Mouse (Mus musculus) neural tube, embryonic 15.5 days (tissue): Measurements from ENCODE around the gene Scd1. TPM values are rescaled to one million over a fixed set of nuclear protein-coding genes. Genes with fewer than 3 reads are reported as not detected.

Experiments
- ATAC-seq: fragments of 200-750 bp; cut with Nextera tagmentation; 2 replicates; pipeline ENCODE4 v1.8.0; 2017; ENCODE audit warnings: mild to moderate bottlenecking, moderate TSS enrichment, moderate library complexity; ENCODE audit not compliant: low FRiP score
- H3K27ac ChIP-seq: fragments of 300-500 bp; sonication (generic); replicated peaks from 2 replicates; pipeline ENCODE4 v1.5.1; 2015; ENCODE audit warnings: mild to moderate bottlenecking, inconsistent platforms
- H3K27me3 ChIP-seq: fragments of 300-500 bp; sonication (generic); replicated peaks from 2 replicates; pipeline ENCODE4 v1.6.1; 2015; ENCODE audit warnings: inconsistent platforms
- H3K36me3 ChIP-seq: fragments of 300-500 bp; sonication (generic); 2 replicates; pipeline ENCODE4 v1.6.1; 2015; ENCODE audit warnings: inconsistent platforms
- H3K4me1 ChIP-seq: fragments of 300-500 bp; sonication (generic); 2 replicates; pipeline ENCODE4 v1.6.1; 2015; ENCODE audit warnings: inconsistent platforms
- H3K4me2 ChIP-seq: fragments of 300-500 bp; sonication (generic); 2 replicates; pipeline ENCODE4 v1.6.1; 2015; ENCODE audit warnings: inconsistent platforms, mild to moderate bottlenecking, moderate library complexity
- H3K4me3 ChIP-seq: fragments of 300-500 bp; sonication (generic); replicated peaks from 2 replicates; pipeline ENCODE4 v1.5.1; 2015; ENCODE audit warnings: mild to moderate bottlenecking, inconsistent platforms
- H3K9ac ChIP-seq: fragments of 300-500 bp; sonication (generic); replicated peaks from 2 replicates; pipeline ENCODE4 v1.6.1; 2015; ENCODE audit warnings: mild to moderate bottlenecking, inconsistent platforms
- H3K9me3 ChIP-seq: fragments of 300-500 bp; sonication (generic); replicated peaks from 2 replicates; pipeline ENCODE4 v1.6.1; 2016; ENCODE audit warnings: inconsistent platforms
- WGBS: fragments of 180-500 bp; shearing (Covaris S2); methylation state at CpG from one replicate; pipeline ENCODE4 v1.1.7; 2015; ENCODE audit warnings: mixed read lengths; 5-methylcytosine and 5-hydroxymethylcytosine counted together
- polyA plus RNA-seq: library from polyadenylated mRNA; unstranded; fragments of >200 nt; fragmentation: Nextera tagmentation; extraction: Ambion mirVana; gene quantifications from 2 replicates; pipeline ENCODE4 v1.2.1, GENCODE M21; 2015

Gene Scd1
- polyA plus RNA-seq, 1 experiment from 2014 or later: 8.5 TPM

DNA sequence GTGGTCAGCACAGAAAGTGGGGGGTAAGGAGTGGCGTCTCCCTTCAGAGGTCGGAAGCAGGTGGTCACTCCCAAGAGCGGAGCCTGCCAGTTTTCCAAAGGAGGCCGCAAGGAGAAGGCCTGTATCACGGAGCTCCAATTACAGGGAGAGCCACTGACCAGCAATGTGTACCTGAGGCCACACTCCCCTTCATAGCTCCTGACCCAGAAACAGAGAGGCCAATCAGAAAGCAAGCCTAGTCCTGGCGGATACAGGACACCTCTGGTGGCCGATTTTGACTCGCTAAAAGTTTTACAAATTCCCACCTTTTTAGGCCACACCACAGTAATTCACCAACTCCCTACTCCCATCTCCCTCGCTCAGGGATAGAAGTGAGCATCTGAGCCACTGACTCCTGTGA, 10.9 kb upstream of the Scd1 start:
- Histone ChIP-seq H3K9me3 (no peaks in the 10 kb centered on the region), H3K9ac (no peak overlapping the region), H3K27ac (no peak overlapping the region), H3K4me1 (0 out of 2 replicates have a peak, but pooled peaks cover 2% of the 10 kb centered on the region), H3K4me2 (no peak overlapping the region), H3K36me3 (no peaks in the 10 kb centered on the region), H3K27me3 (0 out of 2 replicates have a peak, but pooled peaks cover 3% of the 10 kb centered on the region), H3K4me3 (no peak overlapping the region)
- ATAC-seq: no peak
- WGBS: 70% methylated on average over 9 of the region's 9 CpGs

DNA sequence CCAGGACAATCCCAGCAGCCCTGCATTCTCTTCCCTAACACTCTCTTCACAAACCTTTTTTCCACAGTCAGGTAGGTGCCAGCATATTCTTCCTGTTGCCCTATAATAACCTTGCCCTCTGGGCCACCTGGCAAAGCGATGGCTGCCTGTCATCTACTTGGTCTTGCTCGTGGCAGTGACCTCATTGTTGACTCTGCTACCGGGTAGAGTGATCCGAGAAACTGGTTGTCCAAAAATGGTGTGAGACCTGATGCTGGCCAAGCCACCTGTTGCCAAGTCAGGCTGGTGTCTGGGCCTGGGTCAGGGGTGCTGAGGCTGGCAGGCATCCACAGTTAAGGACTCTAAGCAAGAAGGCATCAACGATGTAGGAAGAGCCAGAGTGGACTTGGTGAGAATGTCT, 10.4 kb upstream of the Scd1 start:
- Histone ChIP-seq H3K9me3 (no peaks in the 10 kb centered on the region), H3K4me1 (0 out of 2 replicates have a peak, but pooled peaks cover 2% of the 10 kb centered on the region), H3K27me3 (0 out of 2 replicates have a peak, but pooled peaks cover 3% of the 10 kb centered on the region), H3K36me3 (no peaks in the 10 kb centered on the region), H3K4me2 (no peak overlapping the region), H3K27ac (no peak overlapping the region), H3K9ac (no peak overlapping the region), H3K4me3 (no peak overlapping the region)
- 91% methylated on average over 5 of the region's 5 CpGs for WGBS
- ATAC-seq: no peak

DNA sequence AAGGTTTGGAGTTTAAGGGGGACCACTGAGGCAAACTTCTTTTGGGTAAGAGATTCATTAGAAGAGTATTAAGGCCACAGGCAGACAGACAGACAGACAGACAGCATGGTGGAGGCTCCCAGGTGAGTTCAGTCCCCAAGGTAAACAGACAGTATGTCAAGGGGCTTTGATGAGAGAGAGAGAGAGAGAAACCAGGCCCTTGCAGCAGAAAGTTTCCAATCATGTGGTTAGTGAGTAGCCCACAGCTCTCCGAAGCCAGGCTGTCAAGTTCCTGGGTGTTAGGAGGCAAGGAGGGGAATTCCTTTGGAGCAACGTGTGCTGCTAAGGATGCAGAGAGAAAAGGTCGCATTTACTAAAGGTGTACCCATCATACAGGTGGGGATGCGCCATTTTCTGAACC, 9.8 kb upstream of the Scd1 start:
- Histone ChIP-seq H3K4me2 (no peak overlapping the region), H3K27ac (no peak overlapping the region), H3K9me3 (no peaks in the 10 kb centered on the region), H3K4me1 (0 out of 2 replicates have a peak, but pooled peaks cover 2% of the 10 kb centered on the region), H3K36me3 (no peaks in the 10 kb centered on the region), H3K9ac (no peak overlapping the region), H3K27me3 (0 out of 2 replicates have a peak, but pooled peaks cover 3% of the 10 kb centered on the region), H3K4me3 (no peak overlapping the region)
- 69% methylated on average over 4 of the region's 4 CpGs for WGBS
- no peak for ATAC-seq

DNA sequence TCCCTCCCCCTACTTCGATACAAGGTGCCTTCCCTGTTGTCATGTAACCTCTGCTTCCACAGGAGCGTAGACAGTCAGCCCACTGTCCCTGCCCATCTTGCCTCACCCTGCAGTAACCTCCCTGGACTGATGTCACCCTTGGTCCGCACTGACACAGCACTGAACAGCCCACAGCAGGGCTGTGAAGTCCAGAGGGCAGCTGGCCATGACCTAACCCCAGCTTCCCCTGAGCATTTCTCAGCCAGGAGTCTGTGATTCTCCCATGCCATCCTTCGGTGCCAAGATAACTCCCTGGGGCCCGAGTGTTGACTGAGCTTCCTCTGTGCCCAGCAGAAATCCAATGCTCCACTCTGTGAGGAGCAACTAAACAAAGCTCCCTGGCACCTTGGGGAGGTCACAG, 8.6 kb upstream of the Scd1 start:
- no peak for ATAC-seq
- 83% methylated on average over 5 of the region's 5 CpGs for WGBS
- Histone ChIP-seq H3K27ac (no peak overlapping the region), H3K27me3 (0 out of 2 replicates have a peak, but pooled peaks cover 3% of the 10 kb centered on the region), H3K9me3 (no peaks in the 10 kb centered on the region), H3K36me3 (no peaks in the 10 kb centered on the region), H3K4me3 (no peak overlapping the region), H3K9ac (no peak overlapping the region), H3K4me2 (no peak overlapping the region), H3K4me1 (0 out of 2 replicates have a peak, but pooled peaks cover 2% of the 10 kb centered on the region)

DNA sequence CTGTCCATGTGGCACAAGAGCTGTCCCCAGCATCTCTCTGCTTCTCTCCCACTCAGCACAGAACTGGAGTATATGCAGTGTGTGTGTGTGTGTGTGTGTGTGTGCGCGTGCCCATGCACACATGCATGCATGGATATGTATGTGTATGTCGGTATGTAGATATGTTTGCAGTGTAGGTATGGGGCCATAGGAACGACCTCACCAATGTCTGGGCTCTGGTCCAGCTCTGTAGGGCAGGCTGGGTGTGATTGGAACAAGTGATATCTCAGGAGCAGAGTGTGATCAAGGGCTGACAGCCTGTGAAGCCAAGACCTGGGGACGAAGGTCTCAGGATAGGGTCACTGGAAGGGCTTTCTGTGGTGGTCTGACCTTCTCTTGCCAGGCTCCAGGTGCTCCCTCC, 7.8 kb upstream of the Scd1 start:
- Histone ChIP-seq H3K9me3 (no peaks in the 10 kb centered on the region), H3K36me3 (no peaks in the 10 kb centered on the region), H3K9ac (no peak overlapping the region), H3K4me3 (no peak overlapping the region), H3K4me2 (no peak overlapping the region), H3K4me1 (0 out of 2 replicates have a peak, but pooled peaks cover 2% of the 10 kb centered on the region), H3K27ac (no peak overlapping the region), H3K27me3 (0 out of 2 replicates have a peak, but pooled peaks cover 3% of the 10 kb centered on the region)
- 90% methylated on average over 5 of the region's 5 CpGs for WGBS
- ATAC-seq: no peak

DNA sequence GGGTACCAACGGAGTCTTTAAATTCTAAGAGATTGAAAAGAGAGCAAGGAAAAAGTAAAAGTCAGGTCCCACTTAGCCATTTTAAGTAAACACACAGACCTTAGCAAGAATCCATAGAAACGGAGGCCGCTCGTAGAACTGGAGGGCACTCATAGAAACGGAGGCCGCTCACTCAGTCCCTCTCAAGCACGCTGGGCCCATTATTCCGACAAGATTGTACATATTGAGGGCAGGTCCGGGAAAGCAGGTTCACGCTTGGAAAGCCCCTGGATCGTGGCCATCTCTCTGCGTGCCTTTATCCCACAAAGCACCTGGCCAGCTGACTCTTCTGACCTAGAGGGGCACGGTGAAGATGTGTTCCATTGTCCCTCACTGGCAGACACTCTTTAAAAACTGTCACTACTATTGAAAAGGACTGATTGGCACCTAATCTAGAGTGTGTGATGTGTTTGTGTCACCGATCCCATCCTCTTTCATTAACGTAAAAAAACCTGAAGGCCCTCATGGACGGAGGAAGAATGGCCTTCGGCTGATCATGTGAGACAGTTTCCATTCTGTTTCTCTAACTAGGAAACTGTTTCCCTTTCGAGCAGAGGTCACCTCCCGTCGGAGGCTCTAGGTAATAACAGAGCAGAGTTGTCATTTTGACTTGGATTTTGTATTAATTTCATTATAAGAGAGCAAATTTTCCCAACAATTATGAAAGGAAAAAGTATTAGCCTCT, 2.8 kb upstream of the Scd1 start:
- Histone ChIP-seq H3K4me3 (no peak overlapping the region), H3K9me3 (no peaks in the 10 kb centered on the region), H3K36me3 (no peaks in the 10 kb centered on the region), H3K9ac (no peak overlapping the region), H3K27ac (no peak overlapping the region), H3K4me2 (no peak overlapping the region), H3K27me3 (no peaks in the 10 kb centered on the region), H3K4me1 (peaks cover 27% of the 10 kb centered on the region)
- ATAC-seq: no peak
- WGBS: 91% methylated on average over 20 of the region's 20 CpGs

DNA sequence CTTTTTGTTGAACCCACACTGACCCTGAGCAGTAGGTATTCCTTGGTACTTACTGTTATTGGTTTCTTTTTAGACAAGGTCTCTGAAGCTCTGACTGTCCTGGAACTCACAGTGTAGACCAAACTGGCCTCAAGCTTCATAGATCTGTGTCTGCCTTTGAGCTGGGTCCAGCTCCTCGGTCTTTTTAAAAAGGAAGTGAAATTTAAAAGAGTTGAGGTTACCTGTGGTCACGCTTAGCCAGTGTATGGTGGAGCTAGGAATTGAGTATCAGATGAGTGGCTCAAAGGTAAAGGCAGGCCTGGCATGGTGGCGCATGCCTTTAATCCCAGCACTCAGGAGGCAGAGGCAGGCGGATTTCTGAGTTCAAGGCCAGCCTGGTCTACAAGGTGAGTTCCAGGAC, 916 bp upstream of the Scd1 start:
- no peak for ATAC-seq
- H3K4me3 ChIP-seq: peak overlapping the region; percentile 59
- H3K36me3 ChIP-seq: no peaks in the 10 kb centered on the region
- WGBS: 76% methylated on average over 4 of the region's 4 CpGs
- peak overlapping the region; percentile 85 for H3K27ac ChIP-seq
- H3K9ac ChIP-seq: peak overlapping the region; percentile 47
- peaks cover 35% of the 10 kb centered on the region for H3K4me1 ChIP-seq
- H3K4me2 ChIP-seq: peak overlapping the region; percentile 95
- H3K9me3 ChIP-seq: no peaks in the 10 kb centered on the region
- no peaks in the 10 kb centered on the region for H3K27me3 ChIP-seq

DNA sequence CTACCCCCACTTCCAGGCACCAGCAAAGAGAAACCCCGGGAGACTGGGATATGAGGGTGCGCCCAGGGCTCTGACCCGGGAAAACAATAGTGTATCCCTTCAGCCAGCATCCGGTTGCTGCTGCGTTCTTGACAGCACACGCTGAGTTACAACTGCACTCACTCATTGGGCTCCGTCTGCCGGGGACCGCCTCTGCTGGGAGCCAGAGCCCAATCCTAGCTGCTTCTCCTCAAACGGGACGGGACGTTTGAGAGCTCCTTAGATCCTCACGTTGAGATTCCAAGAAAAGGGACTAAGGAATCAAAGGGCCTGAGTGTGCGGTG, 505 bp upstream of the Scd1 start:
- H3K4me1 ChIP-seq: peaks cover 35% of the 10 kb centered on the region
- no peaks in the 10 kb centered on the region for H3K36me3 ChIP-seq
- no peaks in the 10 kb centered on the region for H3K9me3 ChIP-seq
- H3K4me3 ChIP-seq: peak overlapping the region; percentile 59
- under 1% methylated on average over 14 of the region's 14 CpGs for WGBS
- H3K27me3 ChIP-seq: no peaks in the 10 kb centered on the region
- peak overlapping the region; percentile 85 for H3K27ac ChIP-seq
- peak; percentile 73 for ATAC-seq
- H3K9ac ChIP-seq: peak overlapping the region; percentile 47
- H3K4me2 ChIP-seq: peak overlapping the region; percentile 95

DNA sequence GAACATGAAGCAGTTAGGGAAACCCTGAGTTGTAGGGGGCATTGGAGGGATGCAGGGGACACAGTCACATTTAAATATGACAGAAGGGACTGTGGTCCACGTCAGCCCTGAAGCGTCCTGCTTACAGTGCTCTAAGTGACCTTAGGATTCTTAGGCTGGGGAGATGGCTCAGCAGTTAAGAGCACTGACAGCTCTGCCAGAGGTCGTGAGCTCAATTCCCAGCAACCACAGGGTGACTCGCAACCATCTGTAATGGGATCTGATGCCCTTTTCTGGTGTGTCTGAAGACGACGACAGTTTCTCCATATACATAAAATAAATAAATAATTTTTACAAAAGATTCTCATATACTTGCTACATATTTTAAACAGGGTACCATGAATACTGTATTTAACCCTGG, 4.1 kb downstream of the Scd1 start:
- Histone ChIP-seq H3K4me1 (peaks cover 33% of the 10 kb centered on the region), H3K9me3 (no peaks in the 10 kb centered on the region), H3K27me3 (no peaks in the 10 kb centered on the region), H3K4me3 (no peak overlapping the region), H3K36me3 (peaks cover 34% of the 10 kb centered on the region), H3K27ac (no peak overlapping the region), H3K9ac (no peak overlapping the region), H3K4me2 (no peak overlapping the region)
- no peak for ATAC-seq
- 88% methylated on average over 6 of the region's 6 CpGs for WGBS

DNA sequence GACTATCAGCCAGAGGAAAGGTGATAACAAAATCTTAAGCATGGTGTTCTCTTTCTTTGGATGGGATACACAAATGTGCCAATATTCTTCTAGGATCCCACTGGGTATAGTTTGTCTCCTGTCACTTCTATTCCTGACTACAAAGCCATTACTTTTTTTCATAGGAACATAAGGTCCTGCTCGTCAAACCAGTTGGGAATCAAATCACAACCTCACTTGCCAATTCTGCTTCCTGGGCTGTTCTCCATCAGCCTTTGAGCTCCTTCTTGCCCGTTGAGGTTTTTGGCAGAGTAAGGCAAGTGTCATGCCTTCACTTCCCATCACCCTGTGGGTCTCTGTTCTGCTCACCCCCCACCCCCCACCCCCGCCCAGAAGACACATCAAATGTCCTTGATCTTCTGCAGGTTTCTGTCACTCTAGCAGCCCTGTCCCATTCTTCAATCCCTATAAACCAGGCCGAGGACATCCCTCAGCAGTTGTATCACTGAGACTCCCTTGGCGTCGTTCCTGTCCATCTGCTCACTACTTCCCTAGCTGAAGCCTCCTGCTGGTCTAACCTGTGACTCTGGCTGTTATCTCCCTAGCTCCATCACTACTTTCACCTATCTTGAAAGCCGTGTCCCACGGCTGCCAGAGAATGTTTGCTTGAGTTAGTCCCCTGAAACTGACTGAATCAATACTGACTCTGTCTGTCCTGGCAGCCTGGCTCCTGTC, 7.0 kb downstream of the Scd1 start:
- H3K9ac ChIP-seq: no peak overlapping the region
- H3K36me3 ChIP-seq: peaks cover 49% of the 10 kb centered on the region
- H3K27ac ChIP-seq: no peak overlapping the region
- H3K4me1 ChIP-seq: peaks cover 10% of the 10 kb centered on the region
- 95% methylated on average over 8 of the region's 8 CpGs for WGBS
- H3K4me2 ChIP-seq: no peak overlapping the region
- H3K4me3 ChIP-seq: no peak overlapping the region
- no peaks in the 10 kb centered on the region for H3K27me3 ChIP-seq
- no peak for ATAC-seq
- no peaks in the 10 kb centered on the region for H3K9me3 ChIP-seq

DNA sequence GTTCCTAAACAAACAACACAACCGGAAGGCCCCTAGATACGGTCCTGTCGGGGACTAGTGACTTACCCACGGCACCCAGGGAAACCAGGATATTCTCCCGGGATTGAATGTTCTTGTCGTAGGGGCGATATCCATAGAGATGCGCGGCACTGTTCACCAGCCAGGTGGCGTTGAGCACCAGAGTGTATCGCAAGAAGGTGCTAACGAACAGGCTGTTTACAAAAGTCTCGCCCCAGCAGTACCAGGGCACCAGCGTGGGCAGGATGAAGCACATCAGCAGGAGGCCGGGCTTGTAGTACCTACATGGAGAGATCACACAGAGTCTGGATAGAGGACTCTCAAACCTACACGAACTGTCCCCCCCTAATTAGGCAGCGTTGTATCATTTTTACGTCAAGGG, 7.6 kb downstream of the Scd1 start:
- H3K27ac ChIP-seq: no peak overlapping the region
- H3K4me2 ChIP-seq: no peak overlapping the region
- peaks cover 4% of the 10 kb centered on the region for H3K4me1 ChIP-seq
- no peak for ATAC-seq
- WGBS: 96% methylated on average over 18 of the region's 18 CpGs
- H3K36me3 ChIP-seq: peaks cover 49% of the 10 kb centered on the region
- no peak overlapping the region for H3K9ac ChIP-seq
- no peaks in the 10 kb centered on the region for H3K27me3 ChIP-seq
- H3K4me3 ChIP-seq: no peak overlapping the region
- H3K9me3 ChIP-seq: no peaks in the 10 kb centered on the region

DNA sequence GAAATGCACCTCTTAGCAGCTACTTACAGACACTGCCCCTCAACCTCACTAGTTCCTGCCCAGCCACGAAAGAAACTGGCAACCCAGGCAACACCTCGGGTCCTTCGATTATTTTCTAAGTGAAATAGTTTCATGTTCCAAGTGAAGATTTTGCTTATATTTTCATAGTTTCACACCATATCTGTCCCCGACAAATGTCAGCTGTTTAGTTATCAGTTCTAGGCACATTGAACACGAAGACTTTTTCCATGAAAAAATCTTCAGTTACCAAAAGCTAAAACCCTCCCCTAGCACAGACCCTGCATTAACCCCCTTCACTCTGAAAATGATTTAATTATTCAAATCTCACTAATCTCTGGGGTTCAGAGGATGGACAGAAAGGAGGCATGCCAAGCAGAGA, 10.9 kb downstream of the Scd1 start:
- H3K4me1 ChIP-seq: no peaks in the 10 kb centered on the region
- peaks cover 42% of the 10 kb centered on the region for H3K36me3 ChIP-seq
- H3K9me3 ChIP-seq: no peaks in the 10 kb centered on the region
- H3K27ac ChIP-seq: no peak overlapping the region
- H3K9ac ChIP-seq: no peak overlapping the region
- ATAC-seq: no peak
- H3K27me3 ChIP-seq: no peaks in the 10 kb centered on the region
- no peak overlapping the region for H3K4me2 ChIP-seq
- H3K4me3 ChIP-seq: no peak overlapping the region
- WGBS: 92% methylated on average over 5 of the region's 5 CpGs
